Mouse (Mus musculus): ENCODE results near the gene A2m.

The A2m gene

DNA sequence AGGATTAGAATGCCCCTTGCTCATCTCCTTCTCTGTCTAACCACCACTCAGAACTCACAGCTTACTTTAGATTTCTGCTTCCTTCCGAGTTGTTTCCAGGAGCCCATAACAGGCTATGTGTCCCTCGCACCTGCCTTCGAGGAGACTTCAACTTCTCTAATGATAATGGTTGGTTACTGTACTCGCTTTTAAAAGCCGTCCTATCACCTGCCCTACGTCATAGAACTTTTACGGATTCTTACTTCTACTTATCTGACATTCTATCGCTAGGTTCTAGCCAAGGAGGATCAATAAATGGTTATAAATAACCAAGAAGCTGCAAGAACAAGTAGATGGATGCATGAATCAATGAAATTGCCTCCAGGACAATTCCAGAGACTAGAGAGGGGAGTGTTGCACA, at the start of gene A2m:
Gene A2m (plus strand): TSS at position 301 of the 400 bp plus-strand sequence.
- no peak for DNase-seq (ENCODE audit: low spot score in 2 of 2)

DNA sequence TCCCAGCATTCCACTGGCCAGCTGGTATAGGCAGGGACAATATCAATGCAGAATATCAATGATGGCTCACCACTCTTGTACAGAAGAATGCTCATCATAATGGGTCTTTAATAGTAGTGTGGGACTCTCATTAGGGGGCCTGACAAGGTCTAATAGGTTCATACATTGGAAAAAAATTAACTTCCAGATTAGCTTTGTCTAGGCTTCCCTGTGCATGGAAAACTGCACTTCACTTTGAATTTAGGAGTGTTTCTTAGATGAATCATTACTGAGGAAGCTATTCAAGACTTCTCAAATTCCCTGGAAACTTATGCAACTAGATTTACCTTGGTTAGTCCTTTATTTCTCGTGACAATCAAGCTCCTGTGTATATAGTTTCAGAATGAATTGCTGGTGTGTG, 45.0 kb upstream of the A2m start:
- DNase-seq (ENCODE audit: low spot score in 2 of 2): no peak

DNA sequence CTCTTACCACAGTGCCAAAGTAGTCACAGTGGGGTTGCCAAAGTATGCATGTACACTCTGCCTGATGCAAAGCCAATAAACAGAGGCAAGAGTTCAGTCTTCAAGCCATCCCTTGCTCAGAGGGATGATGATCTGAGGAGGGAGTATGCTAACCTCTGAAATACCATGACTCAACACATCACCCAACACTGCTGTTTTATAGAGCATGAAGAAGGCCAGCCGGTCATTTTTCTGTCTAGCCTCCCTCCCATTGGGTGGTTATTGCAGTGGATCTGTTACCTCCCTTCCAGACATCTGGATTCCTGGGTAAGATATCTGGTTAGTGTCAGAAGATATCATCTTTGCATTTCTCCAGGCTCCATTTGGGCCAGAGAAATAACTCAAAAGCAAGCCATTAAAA, 34.2 kb upstream of the A2m start:
- no peak for DNase-seq (ENCODE audit: low spot score in 2 of 2)

DNA sequence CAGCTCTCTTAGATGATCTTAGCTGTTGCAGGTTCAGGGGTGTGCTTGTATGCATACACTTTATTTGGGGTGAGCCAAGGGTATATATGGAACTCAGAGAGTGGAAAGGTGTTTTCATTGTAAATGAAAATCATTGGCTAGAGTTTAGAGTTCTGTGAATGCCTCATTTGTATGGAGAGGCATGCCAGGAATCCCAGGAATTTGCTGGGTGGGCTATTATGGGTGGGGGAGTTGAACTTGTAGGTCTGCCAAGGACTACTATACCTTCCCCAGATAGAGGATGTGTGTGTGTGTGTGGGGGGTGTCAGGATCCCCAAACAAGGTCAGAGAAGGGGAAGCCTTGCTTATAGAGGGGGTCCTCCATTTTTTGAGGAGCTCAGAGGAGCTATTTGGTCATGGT, 27.3 kb upstream of the A2m start:
- DNase-seq (ENCODE audit: low spot score in 2 of 2): no peak

DNA sequence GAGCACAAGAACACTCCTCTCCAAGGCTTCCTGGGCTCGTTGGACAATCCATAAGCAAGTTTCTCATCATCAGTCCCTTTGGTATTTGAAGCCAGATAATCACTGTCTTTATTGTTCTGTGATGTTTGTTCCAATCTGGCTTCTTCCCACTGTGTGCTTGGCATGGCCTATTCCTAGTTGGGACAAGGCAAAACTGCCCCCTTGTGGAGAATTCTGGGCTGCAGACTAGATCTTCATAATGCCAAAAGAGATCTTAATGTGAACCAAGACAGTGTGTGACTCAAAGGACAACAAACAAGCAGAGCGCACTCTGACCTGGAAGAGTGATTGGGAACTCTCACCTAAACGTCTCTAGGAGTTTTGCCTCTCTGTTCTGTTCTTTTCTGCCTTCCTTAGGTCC, 23.4 kb upstream of the A2m start:
- DNase-seq (ENCODE audit: low spot score in 2 of 2): no peak

DNA sequence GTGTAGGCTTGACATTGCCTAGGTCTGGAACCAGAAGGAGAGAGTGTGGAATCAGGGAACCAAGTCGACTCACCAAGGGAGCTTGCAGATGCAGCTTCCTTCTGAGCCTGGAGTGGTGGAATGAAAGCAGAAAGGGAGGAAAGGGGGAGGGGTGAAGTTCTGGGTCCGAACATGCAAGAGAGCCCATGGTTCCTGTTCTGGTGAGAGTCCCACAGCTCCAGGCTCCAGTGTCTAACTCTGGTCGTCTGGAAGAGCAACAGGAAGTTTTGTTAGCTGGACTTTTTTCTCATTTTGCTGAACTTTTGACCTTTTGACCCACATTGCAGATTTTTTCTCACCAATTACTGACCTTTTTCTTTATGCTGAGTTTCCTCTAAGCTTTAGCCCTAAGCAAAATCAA, 17.7 kb upstream of the A2m start:
- no peak for DNase-seq (ENCODE audit: low spot score in 2 of 2)

DNA sequence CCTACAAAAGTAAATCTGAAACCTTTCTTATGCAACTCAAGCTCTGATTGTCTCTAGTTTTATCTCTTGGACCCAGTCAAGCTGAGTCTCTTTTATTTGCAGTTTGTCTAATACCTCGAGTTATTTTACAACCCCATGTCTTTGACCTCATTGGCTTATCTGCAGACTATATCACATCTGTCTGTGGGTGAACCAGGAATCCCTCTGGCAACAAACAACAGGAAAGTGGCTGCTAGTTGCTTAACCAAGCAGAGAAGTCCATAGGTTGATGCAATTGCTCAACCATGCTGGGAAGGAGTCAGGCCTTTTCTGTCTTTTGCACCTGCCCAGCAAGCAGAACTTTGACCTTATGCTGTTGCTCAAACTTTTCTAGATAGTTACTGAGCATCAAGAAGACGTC, 12.7 kb upstream of the A2m start:
- DNase-seq (ENCODE audit: low spot score in 2 of 2): no peak

DNA sequence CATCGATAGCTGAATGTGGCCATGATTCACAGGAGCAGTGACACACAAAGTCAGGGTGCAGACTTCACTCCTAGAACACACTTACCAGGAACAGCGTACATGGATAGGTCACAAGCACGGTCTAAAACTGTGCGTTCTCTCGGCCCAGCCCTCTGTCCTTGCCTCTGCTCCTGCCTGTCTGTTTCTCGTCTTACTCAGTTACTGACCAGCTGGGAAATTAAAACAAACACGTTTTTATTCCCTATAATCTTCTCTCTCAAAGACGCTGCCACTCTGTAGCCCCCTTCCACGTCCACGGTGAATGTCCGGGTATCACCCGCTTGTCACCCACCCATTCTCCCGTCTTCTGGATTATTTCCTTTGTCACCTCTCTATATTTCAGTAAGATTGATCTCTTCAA, 656 bp upstream of the A2m start:
- no peak for DNase-seq (ENCODE audit: low spot score in 2 of 2)

DNA sequence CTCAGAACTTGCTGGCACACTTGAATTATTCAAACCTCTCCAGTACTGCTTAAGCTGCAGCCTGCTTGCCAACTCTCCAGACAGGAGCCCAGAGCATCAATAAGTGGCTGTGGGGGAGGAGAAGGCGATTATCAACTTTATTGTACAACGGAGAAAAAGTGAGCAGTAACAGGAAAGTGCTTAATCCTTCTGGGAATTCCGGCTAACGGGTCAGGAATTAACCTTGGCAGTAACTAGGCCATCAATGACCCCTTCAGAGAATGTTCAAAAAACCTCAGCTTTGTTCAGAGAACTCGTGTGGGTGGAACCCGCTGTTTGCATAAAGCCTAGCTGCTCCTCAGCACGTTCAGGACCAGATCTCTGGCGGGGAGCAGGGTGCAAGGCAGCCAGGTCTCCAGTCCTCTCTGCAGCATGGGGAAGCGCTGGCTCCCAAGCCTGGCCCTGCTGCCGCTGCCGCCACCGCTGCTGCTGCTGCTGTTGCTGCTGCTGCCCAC, 749 bp downstream of the A2m start:
- no peak for DNase-seq (ENCODE audit: low spot score in 2 of 2)

DNA sequence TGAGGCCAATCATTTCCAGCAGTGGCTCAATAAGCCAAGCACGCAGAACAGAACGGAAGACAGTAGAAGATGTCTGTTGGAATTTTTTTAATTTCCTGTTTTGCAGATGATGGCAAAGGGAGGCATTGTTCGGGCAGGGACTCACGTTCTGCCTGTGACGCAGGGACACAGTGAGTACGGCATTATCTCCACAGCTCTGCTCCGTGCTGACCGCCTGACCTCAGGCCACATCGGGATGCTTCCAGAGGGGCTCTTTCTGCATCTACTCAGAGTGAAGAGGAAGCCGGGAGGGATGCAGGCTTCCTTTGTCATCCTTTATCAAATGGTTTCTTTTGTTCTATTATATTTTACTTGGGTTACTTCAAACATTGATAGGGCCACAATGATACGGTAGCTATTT, 13.3 kb downstream of the A2m start:
- no peak for DNase-seq (ENCODE audit: low spot score in 2 of 2)
